Mouse (Mus musculus): ENCODE results near the gene Hk1. TPM values are rescaled to one million over a fixed set of nuclear protein-coding genes. Genes with fewer than 3 reads are reported as not detected.
A peak's percentile ranks its signal among the peaks of the same experiment; 100 is the strongest.

Hk1 gene
- total and polyA plus RNA-seq, 3 experiments: 192 to 740 (median 441) TPM

DNA sequence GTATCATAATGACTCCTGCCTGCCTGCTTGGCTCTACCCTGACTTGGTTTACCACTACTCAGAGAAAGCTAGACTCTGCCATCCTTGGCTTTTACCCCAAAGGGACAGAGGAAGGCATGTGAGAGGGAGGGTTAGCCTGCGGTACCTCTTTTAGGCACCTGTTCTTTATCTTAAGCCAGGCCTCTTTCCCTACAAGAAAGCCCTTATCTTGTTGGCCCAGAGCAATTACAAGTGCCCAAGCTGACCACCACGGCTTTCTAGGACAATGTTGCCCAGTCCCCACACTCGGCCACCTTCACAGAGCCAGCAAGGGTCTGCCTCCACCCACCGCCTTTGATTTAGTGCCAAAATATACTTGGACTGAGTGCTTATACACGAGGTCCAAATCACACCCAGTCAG is 34.6 kb downstream of the Hk1 start:
- Histone ChIP-seq H3K4me3 (ENCODE audit: control insufficient read depth in 1 of 2, insufficient read depth in 1 of 2, low read depth in 2 of 2, low read length in 2 of 2) (no peak overlapping the region), H3K27me3 (ENCODE audit: control insufficient read depth in 1 of 2, insufficient read depth in 2 of 2, low read length in 2 of 2) (no peaks in the 10 kb centered on the region), H3K79me2 (ENCODE audit: control insufficient read depth, insufficient read depth, low read length, poor library complexity) (peaks cover 16% of the 10 kb centered on the region), H3K9me3 (replicated peaks; ENCODE audit: insufficient read depth, low read length) (no peaks in the 10 kb centered on the region), H3K36me3 (ENCODE audit: control insufficient read depth in 1 of 2, insufficient read depth in 2 of 2, low read length in 2 of 2) (peaks cover 0 to 32% of the 10 kb centered on the region in 2 experiments; a peak in 2 of 4 replicates), H3K27ac (ENCODE audit: control insufficient read depth, low read depth, low read length) (peak overlapping the region; percentile 86; the same call in 1 of the 2 replicates), H3K4me1 (ENCODE audit: control insufficient read depth in 1 of 2, insufficient read depth in 2 of 2, low read length in 2 of 2) (peaks cover 13 to 39% of the 10 kb centered on the region in 2 experiments), H3K9ac (ENCODE audit: control insufficient read depth, low read depth, low read length, poor library complexity, severe bottlenecking) (no peak overlapping the region)
- peak; percentile 66 for TF ChIP-seq TAL1 (IDR thresholded peaks at IDR 0.05; ENCODE audit: low read length)
- TF ChIP-seq KAT2A (conservative IDR thresholded peaks at IDR 0.05; ENCODE audit: low read depth, low read length): no peak
- peak; percentile 73 for TF ChIP-seq TCF12 (IDR thresholded peaks at IDR 0.05; ENCODE audit: low read depth, low read length)
- peak; percentile 9 for DNase-seq (ENCODE audit: low read depth, low spot score)

DNA sequence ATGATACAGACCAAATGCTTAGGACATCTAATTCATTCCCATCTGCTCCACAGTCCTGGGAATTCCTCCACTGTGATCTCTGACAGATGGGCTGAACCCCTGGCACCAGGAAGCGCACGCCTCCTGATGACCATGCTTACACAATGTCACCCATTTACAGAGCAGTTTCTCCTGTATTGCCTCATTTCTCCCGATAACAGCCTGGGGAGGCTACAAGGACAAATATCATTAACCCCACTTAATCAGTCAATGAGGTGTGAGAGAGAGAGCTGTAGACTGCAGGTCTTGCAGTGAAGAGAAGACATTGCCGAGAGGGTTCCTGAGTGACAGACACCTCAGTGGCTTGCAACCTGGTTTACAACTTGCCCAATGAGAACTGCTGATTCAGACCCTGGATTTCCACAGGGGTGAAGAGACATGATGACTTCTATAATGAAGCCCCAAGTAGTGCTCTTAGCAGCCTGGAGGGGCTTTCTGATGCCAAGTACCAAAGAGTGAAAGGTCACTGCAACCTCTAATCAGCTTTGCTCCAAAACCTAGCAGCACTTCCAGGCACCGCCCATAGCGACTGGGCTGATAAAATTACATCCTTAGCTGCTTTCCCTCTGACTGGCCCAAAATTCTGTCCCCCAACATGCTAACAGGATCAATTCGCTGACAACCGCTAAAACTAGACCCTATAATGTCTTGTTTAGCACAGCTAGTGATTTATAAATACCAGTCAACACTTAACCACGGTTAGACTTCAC is 35.5 kb downstream of the Hk1 start:
- Histone ChIP-seq H3K36me3 (ENCODE audit: control insufficient read depth in 1 of 2, insufficient read depth in 2 of 2, low read length in 2 of 2) (peaks cover 0 to 32% of the 10 kb centered on the region in 2 experiments; a peak in 2 of 4 replicates), H3K9me3 (replicated peaks; ENCODE audit: insufficient read depth, low read length) (no peaks in the 10 kb centered on the region), H3K9ac (ENCODE audit: control insufficient read depth, low read depth, low read length, poor library complexity, severe bottlenecking) (peak overlapping the region; percentile 33), H3K4me3 (ENCODE audit: control insufficient read depth in 1 of 2, insufficient read depth in 1 of 2, low read depth in 2 of 2, low read length in 2 of 2) (no peak overlapping the region), H3K4me1 (ENCODE audit: control insufficient read depth in 1 of 2, insufficient read depth in 2 of 2, low read length in 2 of 2) (peaks cover 13 to 39% of the 10 kb centered on the region in 2 experiments), H3K27ac (ENCODE audit: control insufficient read depth, low read depth, low read length) (peak overlapping the region; percentile 86), H3K79me2 (ENCODE audit: control insufficient read depth, insufficient read depth, low read length, poor library complexity) (peaks cover 24% of the 10 kb centered on the region), H3K27me3 (ENCODE audit: control insufficient read depth in 1 of 2, insufficient read depth in 2 of 2, low read length in 2 of 2) (no peaks in the 10 kb centered on the region)
- peak; percentile 37 for DNase-seq (ENCODE audit: low read depth, low spot score)
- TF ChIP-seq GATA1 (IDR thresholded peaks at IDR 0.05; ENCODE audit: low read depth, low read length) (0 out of 2 replicates have a peak, but pooled peaks have one; percentile 17), ELF1 (IDR thresholded peaks at IDR 0.05; ENCODE audit: low read depth, low read length) (peak; percentile 26; the same call in 1 of the 2 replicates), UBTF (IDR thresholded peaks at IDR 0.05; ENCODE audit: borderline replicate concordance, insufficient read depth, low read depth, low read length) (no peak), RCOR1 (IDR thresholded peaks at IDR 0.05; ENCODE audit: low read depth, low read length) (no peak)

DNA sequence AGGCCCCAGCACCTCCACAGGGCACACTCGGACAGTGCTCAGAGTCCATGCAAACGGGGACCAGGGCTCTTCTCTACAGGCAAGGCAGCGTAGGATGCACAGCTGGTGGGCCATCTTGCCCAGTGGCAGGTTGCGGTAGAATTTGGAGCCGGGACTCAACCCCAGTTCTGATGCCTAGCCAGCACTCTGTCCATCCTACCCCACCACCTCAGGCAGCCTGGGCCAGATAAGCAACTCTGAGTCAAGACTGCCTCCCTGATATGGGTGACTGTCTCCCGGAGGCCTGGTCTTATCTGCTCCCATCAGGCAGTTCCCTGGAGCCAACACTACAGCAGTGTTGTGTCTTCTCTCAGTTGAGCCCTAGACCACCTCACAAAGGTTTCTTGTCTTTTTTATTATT is 37.2 kb downstream of the Hk1 start:
- Histone ChIP-seq H3K4me3 (ENCODE audit: control insufficient read depth in 1 of 2, insufficient read depth in 1 of 2, low read depth in 2 of 2, low read length in 2 of 2) (peak overlapping the region; percentile 68 to 72), H3K27me3 (ENCODE audit: control insufficient read depth in 1 of 2, insufficient read depth in 2 of 2, low read length in 2 of 2) (no peaks in the 10 kb centered on the region), H3K27ac (ENCODE audit: control insufficient read depth, low read depth, low read length) (peak overlapping the region; percentile 90), H3K4me1 (ENCODE audit: control insufficient read depth in 1 of 2, insufficient read depth in 2 of 2, low read length in 2 of 2) (peaks cover 13 to 51% of the 10 kb centered on the region in 2 experiments), H3K9ac (ENCODE audit: control insufficient read depth, low read depth, low read length, poor library complexity, severe bottlenecking) (peak overlapping the region; percentile 78), H3K36me3 (ENCODE audit: control insufficient read depth in 1 of 2, insufficient read depth in 2 of 2, low read length in 2 of 2) (peaks cover 0 to 32% of the 10 kb centered on the region in 2 experiments; a peak in 2 of 4 replicates), H3K9me3 (replicated peaks; ENCODE audit: insufficient read depth, low read length) (no peaks in the 10 kb centered on the region), H3K79me2 (ENCODE audit: control insufficient read depth, insufficient read depth, low read length, poor library complexity) (peaks cover 39% of the 10 kb centered on the region)
- peak; percentile 81 for DNase-seq (ENCODE audit: low read depth, low spot score)
- TF ChIP-seq ZNF384 (IDR thresholded peaks at IDR 0.05; ENCODE audit: low read depth, low read length): no peak
- no peak for TF ChIP-seq SMC3 (IDR thresholded peaks at IDR 0.05; ENCODE audit: low read depth, low read length)
- no peak for TF ChIP-seq MYC (IDR thresholded peaks at IDR 0.05; ENCODE audit: low read depth, low read length)
- TF ChIP-seq MAFK (IDR thresholded peaks at IDR 0.05; ENCODE audit: borderline replicate concordance, low read depth, low read length): peak; percentile 39; the same call in 1 of the 2 replicates
- TF ChIP-seq JUND (IDR thresholded peaks at IDR 0.05; ENCODE audit: low read depth, low read length): 0 out of 2 replicates have a peak, but pooled peaks have one; percentile 43
- peak; percentile 94 to 95 for TF ChIP-seq EP300 (IDR thresholded peaks at IDR 0.05; ENCODE audit: low read depth in 1 of 2, low read length in 2 of 2)
- TF ChIP-seq GATA1 (IDR thresholded peaks at IDR 0.05; ENCODE audit: low read depth, low read length): peak; percentile 98
- TF ChIP-seq RAD21 (IDR thresholded peaks at IDR 0.05; ENCODE audit: low read depth, low read length): no peak
- 0 out of 2 replicates have a peak, but pooled peaks have one; percentile 52 for TF ChIP-seq BHLHE40 (IDR thresholded peaks at IDR 0.05; ENCODE audit: borderline replicate concordance, low read depth, low read length)
- TF ChIP-seq HCFC1 (IDR thresholded peaks at IDR 0.05; ENCODE audit: low read depth, low read length): 0 out of 2 replicates have a peak, but pooled peaks have one; percentile 41
- 0 out of 2 replicates have a peak, but pooled peaks have one; percentile 37 for TF ChIP-seq CHD1 (IDR thresholded peaks at IDR 0.05; ENCODE audit: low read depth, low read length)
- TF ChIP-seq ELF1 (IDR thresholded peaks at IDR 0.05; ENCODE audit: low read depth, low read length): 0 out of 2 replicates have a peak, but pooled peaks have one; percentile 13
- TF ChIP-seq MAZ (IDR thresholded peaks at IDR 0.05; ENCODE audit: low read depth, low read length): peak; percentile 71; the same call in 1 of the 2 replicates
- no peak for TF ChIP-seq MAX (IDR thresholded peaks at IDR 0.05; ENCODE audit: low read length)
- no peak for TF ChIP-seq POLR2A (IDR thresholded peaks at IDR 0.05; ENCODE audit: control insufficient read depth in 1 of 2, insufficient read depth in 1 of 2, low read depth in 1 of 2, low read length in 2 of 2, poor library complexity in 1 of 2)
- TF ChIP-seq MXI1 (IDR thresholded peaks at IDR 0.05; ENCODE audit: low read depth, low read length): 0 out of 2 replicates have a peak, but pooled peaks have one; percentile 41
- TF ChIP-seq TBP (IDR thresholded peaks at IDR 0.05; ENCODE audit: low read depth, low read length): peak; percentile 59
- TF ChIP-seq POLR2AphosphoS2 (IDR thresholded peaks at IDR 0.05; ENCODE audit: low read length): no peak
- peak; percentile 13; the same call in 1 of the 2 replicates for TF ChIP-seq CHD2 (IDR thresholded peaks at IDR 0.05; ENCODE audit: low read length)
- TF ChIP-seq TAL1 (IDR thresholded peaks at IDR 0.05; ENCODE audit: low read length): peak; percentile 96
